ENCODE assay signal across 10 mouse cellular contexts in genomic region chr2:68124751-68125150, GRCm38 (mm10).
A peak's percentile ranks its signal among the peaks of the same experiment; 100 is the strongest.
DNase-seq lines count a peak whose midpoint lies in the region; ATAC-seq and TF ChIP-seq lines count a peak whose summit lies in the region.
"Had no signal": no experiment of that assay in that cellular context is flagged by ENCODE, and none has a peak within 500 bp of the region (broad histone marks: within the 10 kb centered on the region; RNA-seq: fewer than 3 reads in every experiment).

No protein-coding gene starts in this region.

- H3K27ac ChIP-seq in gastrocnemius, adult 2 months, result no peak overlapping the region
- H3K27ac ChIP-seq in midbrain, postnatal 0 days (ENCODE audit: low read depth, low read length), result no peak overlapping the region
- H3K27ac ChIP-seq in midbrain, embryonic 14.5 days (replicated peaks; ENCODE audit: low read depth, low read length), result no peak overlapping the region
- H3K27ac ChIP-seq in embryonic facial prominence, embryonic 11.5 days (replicated peaks; ENCODE audit: low read depth, low read length), result no peak overlapping the region
- no peak overlapping the region for H3K27ac ChIP-seq in thymus, adult 2 months (ENCODE audit: control insufficient read depth, insufficient read depth, low read length)
- H3K27ac ChIP-seq: forebrain, embryonic 10.5 days had no signal

- H3K4me3 ChIP-seq in gastrocnemius, adult 2 months, result no peak overlapping the region
- no peak overlapping the region for H3K4me3 ChIP-seq in midbrain, postnatal 0 days (ENCODE audit: low read depth, low read length)
- no peak overlapping the region for H3K4me3 ChIP-seq in midbrain, embryonic 14.5 days (replicated peaks; ENCODE audit: low read depth, low read length)
- no peak overlapping the region for H3K4me3 ChIP-seq in embryonic facial prominence, embryonic 11.5 days (ENCODE audit: low read depth, low read length)
- no peak overlapping the region for H3K4me3 ChIP-seq in thymus, adult 2 months (ENCODE audit: control insufficient read depth, insufficient read depth, low read length)
- H3K4me3 ChIP-seq: forebrain, embryonic 10.5 days had no signal

- H3K36me3 ChIP-seq in midbrain, postnatal 0 days (ENCODE audit: insufficient read depth, low read length), result no peaks in the 10 kb centered on the region
- H3K36me3 ChIP-seq in midbrain, embryonic 14.5 days (ENCODE audit: control insufficient read depth, insufficient read depth, low read length), result no peaks in the 10 kb centered on the region
- no peaks in the 10 kb centered on the region for H3K36me3 ChIP-seq in embryonic facial prominence, embryonic 11.5 days (replicated peaks; ENCODE audit: control insufficient read depth, insufficient read depth, low read depth, low read length)
- no peaks in the 10 kb centered on the region for H3K36me3 ChIP-seq in thymus, adult 2 months (ENCODE audit: control insufficient read depth, insufficient read depth, low read length)
- H3K36me3 ChIP-seq: forebrain, embryonic 10.5 days had no signal

- intact Hi-C loops in gastrocnemius, adult 2 months (cut with DNase I), result loop anchor here (2.0 kb wide), 1 partner anchor 226 kb away; no protein-coding TSS in a partner anchor
- intact Hi-C loops in gastrocnemius, postnatal 36 days (cut with DNase I), result loop anchor here (2.0 kb wide), 1 partner anchor 226 kb away; no protein-coding TSS in a partner anchor

- no peak overlapping the region for H3K9ac ChIP-seq in midbrain, postnatal 0 days (replicated peaks; ENCODE audit: low read length, poor library complexity, severe bottlenecking)
- H3K9ac ChIP-seq in midbrain, embryonic 14.5 days (replicated peaks; ENCODE audit: low read length), result no peak overlapping the region
- no peak overlapping the region for H3K9ac ChIP-seq in embryonic facial prominence, embryonic 11.5 days (replicated peaks; ENCODE audit: low read length)

- no peaks in the 10 kb centered on the region for H3K4me1 ChIP-seq in midbrain, postnatal 0 days (ENCODE audit: insufficient read depth, low read length)
- no peaks in the 10 kb centered on the region for H3K4me1 ChIP-seq in midbrain, embryonic 14.5 days (ENCODE audit: control insufficient read depth, insufficient read depth, low read length)
- no peaks in the 10 kb centered on the region for H3K4me1 ChIP-seq in embryonic facial prominence, embryonic 11.5 days (ENCODE audit: control insufficient read depth, insufficient read depth, low read length)
- no peaks in the 10 kb centered on the region for H3K4me1 ChIP-seq in thymus, adult 2 months (replicated peaks; ENCODE audit: control insufficient read depth, insufficient read depth, low read length)
- H3K4me1 ChIP-seq: forebrain, embryonic 10.5 days had no signal

- peak; percentile 47 for TF ChIP-seq CTCF in gastrocnemius, adult 2 months (IDR thresholded peaks at IDR 0.05)
- TF ChIP-seq CTCF in midbrain, postnatal 0 days (IDR thresholded peaks at IDR 0.05), result peak; percentile 28; the same call in 1 of the 2 replicates
- TF ChIP-seq CTCF in thymus, adult 2 months (IDR thresholded peaks at IDR 0.05; ENCODE audit: borderline replicate concordance, control insufficient read depth, extremely low read depth, insufficient read depth, low read length, poor library complexity), result no peak

- 64% methylated on average over 6 of the region's 6 CpGs for WGBS in midbrain, postnatal 0 days
- 63% methylated on average over 6 of the region's 6 CpGs for WGBS in midbrain, embryonic 14.5 days
- WGBS in embryonic facial prominence, embryonic 11.5 days, result 44% methylated on average over 6 of the region's 6 CpGs
- 71% methylated on average over 6 of the region's 6 CpGs for WGBS in thymus, adult 2 months

- DNase-seq in gastrocnemius, adult 2 months, result peak; percentile 40
- no peak for DNase-seq in gastrocnemius, postnatal 36 days
- no peak for DNase-seq in midbrain, postnatal 0 days (ENCODE audit: low spot score)
- no peak for DNase-seq in midbrain, embryonic 14.5 days
- peak; percentile 56 for DNase-seq in embryonic facial prominence, embryonic 11.5 days (ENCODE audit: low spot score)
- peak; percentile 22 for DNase-seq in testis, postnatal 14 days (ENCODE audit: low spot score)
- DNase-seq in thymus, adult 2 months, result no peak

- no peaks in the 10 kb centered on the region for H3K27me3 ChIP-seq in midbrain, postnatal 0 days (ENCODE audit: insufficient read depth, low read length)
- H3K27me3 ChIP-seq in midbrain, embryonic 14.5 days (ENCODE audit: control insufficient read depth, insufficient read depth, low read length), result no peaks in the 10 kb centered on the region
- H3K27me3 ChIP-seq in embryonic facial prominence, embryonic 11.5 days (ENCODE audit: control insufficient read depth, insufficient read depth, low read length), result no peaks in the 10 kb centered on the region
- H3K27me3 ChIP-seq in thymus, adult 2 months (ENCODE audit: control insufficient read depth, insufficient read depth, low read length), result no peaks in the 10 kb centered on the region
- H3K27me3 ChIP-seq: CH12.LX had no signal

- no peak overlapping the region for H3K4me2 ChIP-seq in midbrain, postnatal 0 days (ENCODE audit: low read depth, low read length, poor library complexity, severe bottlenecking)
- no peak overlapping the region for H3K4me2 ChIP-seq in midbrain, embryonic 14.5 days (ENCODE audit: low read length)
- no peak overlapping the region for H3K4me2 ChIP-seq in embryonic facial prominence, embryonic 11.5 days (ENCODE audit: low read depth, low read length)

- no peak for ATAC-seq in midbrain, postnatal 0 days (ENCODE audit: low FRiP score)
- no peak for ATAC-seq in midbrain, embryonic 14.5 days (ENCODE audit: low FRiP score, low TSS enrichment)
- ATAC-seq in embryonic facial prominence, embryonic 11.5 days (replicated peaks; ENCODE audit: insufficient number of reproducible peaks, low FRiP score, low TSS enrichment, low read depth), result no peak
- ATAC-seq in megakaryocyte, adult 5-6 weeks (ENCODE audit: poor library complexity, severe bottlenecking), result no peak

- TF ChIP-seq POLR2A in thymus, adult 2 months (IDR thresholded peaks at IDR 0.05; ENCODE audit: control insufficient read depth, extremely low read depth, insufficient read depth, low read length, poor library complexity), result no peak

- no peaks in the 10 kb centered on the region for H3K9me3 ChIP-seq in midbrain, postnatal 0 days (ENCODE audit: low read length)
- no peaks in the 10 kb centered on the region for H3K9me3 ChIP-seq in midbrain, embryonic 14.5 days (ENCODE audit: control insufficient read depth, low read length)
- no peaks in the 10 kb centered on the region for H3K9me3 ChIP-seq in embryonic facial prominence, embryonic 11.5 days (replicated peaks; ENCODE audit: control insufficient read depth, low read length)
- H3K9me3 ChIP-seq: forebrain, embryonic 10.5 days had no signal

Comparison
In these comparisons a context has a peak if more than half of its experiments do, and no peak if none do; other contexts are left out.
1. DNase-seq: peak in gastrocnemius, adult 2 months (single experiment), embryonic facial prominence, embryonic 11.5 days (single experiment) and testis, postnatal 14 days (single experiment); none in gastrocnemius, postnatal 36 days (0 of 2), midbrain, postnatal 0 days (single experiment), midbrain, embryonic 14.5 days (single experiment) and thymus, adult 2 months (single experiment).